Mouse (Mus musculus) mouse embryonic stem cell (cell line): ENCODE measurements around the gene Thsd7b.
"Not testable (repeated sequence)": the region's sequence is repeated elsewhere in the genome, so short reads cannot be mapped to it uniquely, and the experiment has no call there.

ENCODE experiments used
- in situ Hi-C, 2 experiments: fragments of 300-500 bp; cut with MboI; formaldehyde crosslinking; loops; 1 replicate in 1 of 2; 3 replicates in 1 of 2; pipeline ENCODE4 v1.14.3; 2019 to 2020; ENCODE audit warnings: low sequenced_read_pairs in 2 of 2, low pct_unique_long_range_greater_than_20kb in 1 of 2, mixed read lengths in 1 of 2; ENCODE audit not compliant: unreplicated experiment in 1 of 2

Gene Thsd7b

GRCm38 (mm10) chr1:129602284-129602683 lies 329.2 kb downstream of the Thsd7b start:
- in situ Hi-C loops = no loop called here

GRCm38 (mm10) chr1:129608395-129608794 lies 335.3 kb downstream of the Thsd7b start:
- in situ Hi-C loops = no loop called here

GRCm38 (mm10) chr1:129616080-129616479 lies 343.0 kb downstream of the Thsd7b start:
- in situ Hi-C loops = no loop called here

- in situ Hi-C loops = no loop called here
Measured at GRCm38 (mm10) chr1:129619440-129620301, 346.6 kb downstream of the Thsd7b start.

- in situ Hi-C loops = no loop called here
Measured at GRCm38 (mm10) chr1:129624519-129624918, 351.4 kb downstream of the Thsd7b start.

GRCm38 (mm10) chr1:129635146-129635545 lies 362.0 kb downstream of the Thsd7b start:
- in situ Hi-C loops = no loop called here

GRCm38 (mm10) chr1:129644252-129644861 lies 371.3 kb downstream of the Thsd7b start:
- in situ Hi-C loops = no loop called here

- in situ Hi-C loops = not testable (repeated sequence)
Measured at GRCm38 (mm10) chr1:129651448-129651847, 378.3 kb downstream of the Thsd7b start.

- in situ Hi-C loops = no loop called here
Measured at GRCm38 (mm10) chr1:129658045-129658444, 384.9 kb downstream of the Thsd7b start.

- in situ Hi-C loops = no loop called here
Measured at GRCm38 (mm10) chr1:129675878-129676277, 402.8 kb downstream of the Thsd7b start.

GRCm38 (mm10) chr1:129678851-129679250 lies 405.7 kb downstream of the Thsd7b start:
- in situ Hi-C loops = no loop called here

- in situ Hi-C loops = no loop called here
Measured at GRCm38 (mm10) chr1:129705701-129706100, 432.6 kb downstream of the Thsd7b start.

- in situ Hi-C loops = no loop called here
Measured at GRCm38 (mm10) chr1:129712706-129713105, 439.6 kb downstream of the Thsd7b start.

GRCm38 (mm10) chr1:129713571-129713970 lies 440.5 kb downstream of the Thsd7b start:
- in situ Hi-C loops = no loop called here

- in situ Hi-C loops = no loop called here
Measured at GRCm38 (mm10) chr1:129719592-129719991, 446.5 kb downstream of the Thsd7b start.

- in situ Hi-C loops = no loop called here
Measured at GRCm38 (mm10) chr1:129731991-129732390, 458.9 kb downstream of the Thsd7b start.

GRCm38 (mm10) chr1:129747595-129747994 lies 474.5 kb downstream of the Thsd7b start:
- in situ Hi-C loops = no loop called here

- in situ Hi-C loops = no loop called here
Measured at GRCm38 (mm10) chr1:129756548-129757240, 483.6 kb downstream of the Thsd7b start.

GRCm38 (mm10) chr1:129759003-129759402 lies 485.9 kb downstream of the Thsd7b start:
- in situ Hi-C loops = no loop called here
